Mouse (Mus musculus): Measurements from ENCODE around the gene Arhgap45.

Arhgap45 gene

DNA sequence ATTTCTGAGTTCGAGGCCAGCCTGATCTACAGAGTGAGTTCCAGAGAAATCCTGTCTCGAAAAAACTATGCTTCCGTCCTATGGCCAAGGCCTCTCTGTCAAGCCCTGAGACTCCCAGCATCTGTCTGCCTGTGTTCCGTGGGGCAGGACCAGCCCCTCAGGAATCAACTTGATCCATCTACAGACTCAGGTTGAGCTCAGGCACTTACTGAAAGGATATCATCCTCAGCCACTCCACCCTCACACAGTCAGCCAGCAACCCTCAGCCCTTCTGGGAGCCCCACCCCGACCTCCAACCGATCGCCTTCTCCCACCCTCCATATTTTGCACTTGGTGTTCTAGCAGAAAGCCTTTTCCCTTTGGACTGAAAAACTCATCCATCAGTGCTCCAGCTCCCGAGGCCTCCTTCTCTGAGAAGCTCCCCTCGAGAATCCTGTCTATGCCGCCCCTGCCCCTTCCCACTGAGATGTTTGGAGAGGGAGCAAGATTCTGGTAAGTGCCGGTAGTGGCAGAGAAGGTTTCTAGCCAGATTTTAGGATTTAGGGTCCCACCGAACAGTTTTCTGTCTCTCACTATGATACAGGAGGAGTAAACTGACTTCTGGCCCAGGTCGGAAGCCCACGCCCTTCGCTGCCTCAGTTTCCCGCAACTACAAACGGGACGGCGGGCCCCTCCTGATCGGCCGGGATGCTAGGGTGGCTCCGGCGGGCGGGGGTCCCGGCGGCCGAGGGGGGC lies 28.5 kb upstream of the Arhgap45 start:
- no peak for DNase-seq

DNA sequence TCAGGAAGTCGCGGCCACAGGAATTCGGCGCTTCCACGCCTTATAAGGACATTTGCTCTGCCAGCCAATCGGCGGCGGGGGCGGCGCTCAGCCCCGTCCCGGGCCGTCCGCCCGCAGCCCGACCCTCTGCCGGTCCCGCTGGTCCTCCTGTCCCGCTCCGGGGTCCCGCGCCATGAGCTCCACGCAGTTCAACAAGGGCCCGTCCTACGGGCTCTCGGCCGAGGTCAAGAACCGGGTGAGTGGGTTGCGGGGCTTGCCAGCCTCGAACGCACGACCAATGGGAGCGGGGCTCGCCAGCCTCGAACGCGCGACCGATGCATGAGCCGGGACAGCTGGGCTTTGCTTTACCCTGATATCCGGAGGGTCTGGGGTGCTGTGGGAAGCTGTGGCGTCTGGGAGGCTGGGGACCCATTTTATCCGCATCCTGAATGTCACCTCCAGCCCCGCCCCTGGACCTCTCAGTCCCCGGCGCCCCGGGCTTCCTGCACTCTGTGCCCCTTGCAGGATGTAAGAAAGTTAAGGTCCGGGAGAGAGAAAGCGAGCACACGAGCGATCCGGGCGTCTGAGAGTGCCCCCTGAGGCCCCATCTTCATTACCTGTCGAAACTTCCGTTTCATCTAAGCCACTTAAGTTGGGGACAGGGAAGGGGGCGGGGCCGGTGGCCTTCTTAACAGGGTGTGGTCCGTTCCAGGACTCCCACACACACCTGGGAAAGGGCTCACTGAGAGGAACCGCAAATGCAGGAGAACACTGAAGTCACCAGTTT lies 27.8 kb upstream of the Arhgap45 start, which contains the start of gene Cnn2:
Gene Cnn2 (plus strand): TSS at position 79 of the 766 bp plus-strand sequence.
- DNase-seq, result no peak

DNA sequence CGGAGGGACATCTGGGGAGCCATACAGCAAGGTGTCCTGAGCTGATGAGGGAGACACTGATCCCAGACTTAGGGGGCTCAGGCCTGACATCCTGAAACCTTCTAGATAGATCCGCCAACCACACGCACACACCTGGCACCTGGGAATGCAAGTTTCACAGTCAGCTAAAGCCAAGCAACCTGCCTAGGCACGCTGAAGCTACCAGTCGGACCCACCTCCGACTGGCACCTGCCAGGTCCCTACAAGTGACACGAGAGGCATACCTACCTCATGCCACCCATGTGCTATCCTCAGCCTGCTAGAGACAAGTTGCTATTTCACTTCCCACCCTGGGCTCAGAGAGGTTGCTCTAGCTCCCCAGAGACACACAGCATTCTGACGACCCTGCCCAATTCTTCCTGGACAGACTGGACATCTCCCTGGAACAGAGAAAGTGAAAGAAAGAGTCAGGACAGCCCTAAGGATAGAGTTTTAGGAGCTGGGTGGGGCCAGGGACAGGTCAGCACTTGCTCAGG lies 27.1 kb upstream of the Arhgap45 start:
- DNase-seq, result no peak

GRCm38 (mm10) chr10:79989870-79990269 lies 26.6 kb upstream of the Arhgap45 start:
- DNase-seq, result no peak

GRCm38 (mm10) chr10:79991099-79991498 lies 25.4 kb upstream of the Arhgap45 start:
- no peak for DNase-seq

DNA sequence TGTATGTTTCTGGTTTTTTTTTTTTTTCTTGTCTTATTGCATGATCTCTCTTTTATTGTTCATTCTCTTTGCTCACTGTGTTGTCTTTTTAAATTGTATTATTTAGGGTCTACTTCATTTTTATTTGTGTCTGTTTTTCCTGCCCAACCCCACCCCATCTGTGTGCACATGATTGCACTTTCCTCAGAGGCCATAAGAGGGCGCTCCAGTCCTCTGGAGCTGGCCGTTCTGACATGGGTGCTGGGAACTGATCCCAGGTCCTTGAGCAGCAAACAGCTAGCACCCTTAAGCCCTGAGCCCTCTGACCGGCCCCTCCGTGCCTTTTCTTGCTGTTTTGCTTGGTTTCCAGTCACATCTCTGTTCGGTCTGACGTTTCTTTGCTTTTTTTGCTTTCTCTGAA lies 24.9 kb upstream of the Arhgap45 start:
- no peak for DNase-seq

DNA sequence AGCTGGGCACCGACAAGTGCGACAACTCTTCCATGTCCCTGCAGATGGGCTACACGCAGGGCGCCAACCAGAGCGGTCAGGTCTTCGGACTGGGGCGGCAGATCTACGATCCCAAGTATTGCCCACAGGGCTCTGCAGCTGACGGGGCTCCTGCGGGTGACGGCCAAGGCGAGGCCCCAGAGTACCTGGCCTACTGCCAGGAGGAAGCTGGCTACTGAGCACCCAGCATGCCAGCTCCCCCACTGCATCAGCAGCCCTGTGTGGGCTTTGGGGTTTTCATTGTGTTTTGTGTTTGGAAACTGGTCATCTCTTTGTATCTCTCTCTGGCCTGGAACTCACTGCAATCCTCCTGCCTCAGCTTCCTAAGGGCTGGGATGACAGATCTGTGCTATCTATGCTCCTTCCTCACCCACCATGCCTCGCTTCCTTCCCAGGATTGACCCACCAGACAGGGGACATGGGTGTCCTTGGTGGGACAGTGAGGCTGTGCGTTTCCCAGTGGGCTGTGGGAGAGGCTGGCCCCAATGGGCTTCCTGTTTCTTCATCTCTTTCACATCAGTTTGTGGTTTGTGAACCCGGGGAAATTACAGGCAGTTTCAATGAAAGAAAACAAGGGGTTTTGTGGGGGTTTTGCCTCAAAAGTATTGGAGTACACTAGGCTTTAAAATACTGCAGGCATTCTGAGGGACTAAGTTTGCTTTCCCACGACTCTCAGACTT lies 21.9 kb upstream of the Arhgap45 start:
- no peak for DNase-seq

DNA sequence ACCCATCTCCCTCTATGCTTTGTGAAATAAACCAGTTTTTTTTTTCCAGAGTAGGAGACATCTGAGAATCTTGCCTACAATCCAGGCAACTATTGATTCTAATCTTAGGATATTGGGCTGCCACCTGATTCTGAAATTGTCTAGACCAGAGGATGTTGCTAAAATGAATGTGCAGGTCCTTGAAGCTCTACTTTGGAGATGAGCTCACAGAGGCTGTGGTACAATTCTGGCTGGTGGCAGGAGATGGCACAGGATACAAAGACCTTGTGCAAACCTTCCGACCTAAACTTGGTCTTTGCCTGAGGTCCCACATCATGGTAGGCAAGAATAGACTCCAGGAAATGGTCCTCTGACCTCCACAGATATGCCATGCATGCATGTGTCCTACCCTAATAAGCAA lies 20.8 kb upstream of the Arhgap45 start:
- no peak for DNase-seq

DNA sequence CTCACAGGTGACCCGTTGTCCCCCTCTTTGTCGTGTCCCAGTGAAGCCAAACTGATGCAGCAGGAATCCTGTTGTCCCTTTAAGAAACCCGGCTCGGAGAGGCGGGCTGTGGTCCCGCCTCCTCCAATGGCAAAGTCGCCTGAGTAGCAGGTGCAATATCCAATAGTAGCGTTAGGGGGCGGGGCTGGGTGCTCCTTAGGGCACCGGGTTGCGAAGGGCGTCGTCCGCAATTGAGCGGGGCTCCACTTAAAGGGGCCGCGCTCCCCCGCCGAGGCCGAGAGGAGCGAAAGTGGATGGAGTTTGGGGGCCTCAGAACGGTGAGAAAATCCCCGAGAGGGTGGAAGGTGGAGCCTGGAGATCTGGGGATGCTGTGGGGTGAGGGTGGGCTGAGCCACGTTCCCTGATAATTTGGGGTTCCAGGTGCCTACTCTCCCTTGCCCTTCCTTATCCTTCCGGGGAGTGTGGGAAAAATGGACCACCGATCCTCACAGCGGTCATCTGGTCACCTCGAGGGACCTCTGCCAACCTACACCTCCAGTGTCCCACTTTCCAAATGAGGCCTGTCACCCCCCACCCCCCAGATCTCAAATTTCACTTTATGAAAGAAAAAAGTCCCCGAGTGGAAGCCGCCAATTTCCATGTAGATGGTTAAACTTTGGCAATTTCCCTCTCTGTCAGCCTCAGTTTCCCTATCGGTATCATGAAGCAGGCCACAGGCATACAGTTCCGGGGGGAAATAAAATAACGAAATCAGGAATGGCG lies 20.0 kb upstream of the Arhgap45 start, which contains the start of gene Abca7:
Gene Abca7 (plus strand): TSS at position 223 of the 762 bp plus-strand sequence.
- DNase-seq, result peak; percentile 95

- no peak for DNase-seq
Measured at GRCm38 (mm10) chr10:79997034-79997760, 19.3 kb upstream of the Arhgap45 start.

- DNase-seq, result no peak
Measured at GRCm38 (mm10) chr10:79997819-79998218, 18.6 kb upstream of the Arhgap45 start.

DNA sequence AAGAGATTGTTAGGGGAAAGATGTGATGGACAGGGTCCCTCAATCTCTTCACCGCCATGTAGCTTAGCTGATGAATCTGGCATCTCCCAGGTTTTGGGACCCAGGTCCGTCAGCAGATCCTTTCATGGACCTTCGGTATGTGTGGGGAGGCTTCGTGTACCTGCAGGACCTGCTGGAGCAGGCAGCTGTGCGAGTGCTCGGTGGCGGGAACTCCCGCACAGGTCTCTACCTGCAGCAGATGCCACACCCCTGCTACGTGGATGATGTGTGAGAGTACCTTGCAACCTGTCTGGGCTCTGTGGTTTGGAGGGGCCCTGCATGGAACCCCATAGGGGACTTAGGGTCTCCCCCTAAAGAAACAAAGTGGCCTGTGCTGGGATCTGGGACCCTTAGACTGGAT lies 14.5 kb upstream of the Arhgap45 start:
- DNase-seq, result no peak

DNA sequence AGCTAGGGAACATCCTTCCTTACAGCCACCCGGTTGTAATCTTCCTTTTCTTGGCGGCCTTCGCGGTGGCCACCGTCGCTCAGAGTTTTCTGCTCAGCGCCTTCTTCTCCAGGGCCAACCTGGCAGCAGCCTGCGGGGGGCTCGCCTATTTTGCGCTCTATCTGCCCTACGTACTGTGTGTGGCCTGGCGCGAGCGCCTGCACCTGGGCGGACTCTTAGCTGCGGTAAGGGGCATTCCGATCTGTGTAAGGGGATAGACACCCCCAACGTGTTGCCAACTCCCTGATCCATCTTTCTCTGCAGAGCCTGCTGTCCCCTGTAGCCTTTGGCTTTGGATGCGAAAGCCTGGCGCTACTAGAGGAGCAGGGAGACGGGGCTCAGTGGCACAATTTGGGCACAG lies 13.6 kb upstream of the Arhgap45 start:
- no peak for DNase-seq

DNA sequence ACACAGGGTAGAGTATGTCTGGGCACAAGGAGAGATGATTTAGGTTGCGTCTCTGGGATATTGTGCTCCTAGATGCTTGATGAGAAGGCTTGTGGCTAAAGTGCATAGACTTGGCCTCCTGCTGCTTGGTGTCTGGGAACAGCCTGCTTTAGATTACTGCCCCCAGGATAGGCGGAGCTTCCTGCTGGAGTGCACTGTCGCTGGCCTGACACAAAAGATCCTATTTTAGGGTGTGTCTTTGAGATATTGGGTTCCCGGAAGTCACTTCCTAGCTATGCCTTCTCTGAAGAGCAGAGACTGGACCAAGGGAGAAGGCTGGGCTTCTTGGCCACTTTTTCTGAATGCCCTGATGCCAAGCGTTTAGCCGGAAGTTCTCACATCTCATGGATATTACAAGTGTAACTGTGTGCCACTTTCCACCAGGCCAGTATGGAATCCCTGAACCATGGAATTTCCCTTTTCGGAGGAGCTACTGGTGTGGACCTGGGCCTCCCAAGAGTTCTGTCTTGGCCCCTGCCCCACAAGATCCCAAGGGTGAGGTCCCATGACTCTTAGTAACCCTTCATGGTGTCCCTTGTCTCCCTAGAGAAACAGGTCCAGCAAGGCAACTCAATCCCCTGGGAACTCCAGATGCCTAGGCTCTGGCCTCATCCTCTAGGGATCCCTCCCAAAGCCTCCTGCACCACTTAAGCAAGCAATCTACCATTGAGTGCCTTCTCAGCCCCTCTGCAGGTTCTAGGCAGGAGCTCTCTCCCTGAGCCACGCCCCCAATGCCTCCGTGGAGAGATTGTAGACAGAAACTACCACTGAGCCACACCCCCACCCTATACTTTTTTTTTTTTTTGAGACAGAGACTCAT lies 12.8 kb upstream of the Arhgap45 start:
- DNase-seq, result no peak

DNA sequence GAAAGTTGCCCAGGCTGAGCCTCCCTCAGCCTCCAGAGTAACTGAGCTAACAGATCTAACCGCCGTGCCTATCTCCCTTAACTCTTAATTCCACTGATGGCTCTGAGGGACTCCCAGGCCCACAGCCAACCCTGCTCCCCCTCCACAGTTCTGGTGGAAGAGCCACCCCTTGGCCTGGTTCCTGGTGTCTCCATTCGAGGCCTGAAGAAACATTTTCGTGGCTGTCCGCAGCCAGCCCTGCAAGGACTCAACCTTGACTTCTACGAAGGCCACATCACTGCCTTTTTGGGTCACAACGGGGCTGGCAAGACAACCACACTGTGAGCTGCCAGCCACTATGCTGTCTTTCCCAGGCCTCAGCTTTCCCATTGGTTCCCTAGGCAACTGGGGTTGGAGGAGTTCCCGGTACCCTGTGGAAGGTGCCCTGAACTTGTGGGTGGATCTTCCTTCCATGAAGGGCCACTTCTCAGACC lies 12.2 kb upstream of the Arhgap45 start:
- DNase-seq, result no peak

- no peak for DNase-seq
Measured at GRCm38 (mm10) chr10:80011740-80012139, 4.7 kb upstream of the Arhgap45 start.

DNA sequence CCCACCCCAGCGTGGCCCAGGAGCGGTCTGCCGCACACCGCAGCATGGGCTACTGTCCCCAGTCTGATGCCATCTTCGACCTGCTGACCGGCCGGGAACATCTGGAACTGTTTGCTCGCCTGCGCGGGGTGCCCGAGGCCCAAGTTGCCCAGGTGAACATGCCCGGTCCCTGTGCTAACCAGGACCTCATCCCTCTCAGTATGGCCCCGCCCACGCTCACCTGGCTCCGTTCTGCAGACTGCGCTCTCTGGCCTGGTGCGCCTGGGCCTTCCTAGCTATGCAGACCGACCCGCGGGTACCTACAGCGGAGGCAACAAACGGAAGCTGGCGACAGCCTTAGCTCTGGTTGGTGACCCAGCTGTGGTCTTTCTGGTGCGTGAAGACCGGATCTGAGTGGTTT lies 2.8 kb upstream of the Arhgap45 start:
- no peak for DNase-seq

DNA sequence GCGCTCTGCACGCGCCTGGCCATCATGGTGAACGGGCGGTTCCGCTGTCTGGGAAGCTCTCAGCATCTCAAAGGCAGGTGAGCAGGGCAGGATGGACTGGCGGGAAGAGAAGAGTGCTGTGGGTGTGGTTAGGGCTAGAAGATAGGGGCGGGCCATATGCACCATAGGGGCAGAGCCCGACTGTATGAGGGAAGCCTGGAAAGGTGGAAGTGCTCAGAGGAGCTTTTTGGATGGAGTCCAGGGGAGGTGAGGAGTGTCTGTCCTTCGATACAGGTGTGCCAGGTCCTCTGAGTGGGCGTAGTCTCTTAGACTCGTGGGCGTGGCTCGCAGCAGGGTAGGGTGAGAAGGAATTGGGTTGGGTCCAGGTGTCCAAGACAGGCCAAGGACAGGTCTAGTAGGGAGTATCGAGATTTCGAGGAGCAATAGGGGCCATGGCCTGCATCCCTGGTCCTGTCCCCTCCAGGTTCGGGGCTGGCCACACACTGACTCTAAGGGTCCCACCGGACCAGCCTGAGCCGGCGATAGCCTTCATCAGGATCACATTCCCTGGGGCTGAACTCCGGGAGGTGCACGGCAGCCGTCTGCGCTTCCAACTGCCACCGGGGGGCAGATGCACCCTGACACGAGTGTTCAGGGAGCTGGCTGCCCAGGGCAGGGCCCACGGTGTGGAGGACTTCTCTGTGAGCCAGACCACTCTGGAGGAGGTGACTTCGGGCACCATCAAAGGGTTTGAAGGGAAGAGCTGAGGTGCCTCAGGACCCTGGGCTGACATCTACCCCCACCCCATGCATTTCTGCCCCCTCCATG lies 1.8 kb upstream of the Arhgap45 start:
- DNase-seq, result no peak

DNA sequence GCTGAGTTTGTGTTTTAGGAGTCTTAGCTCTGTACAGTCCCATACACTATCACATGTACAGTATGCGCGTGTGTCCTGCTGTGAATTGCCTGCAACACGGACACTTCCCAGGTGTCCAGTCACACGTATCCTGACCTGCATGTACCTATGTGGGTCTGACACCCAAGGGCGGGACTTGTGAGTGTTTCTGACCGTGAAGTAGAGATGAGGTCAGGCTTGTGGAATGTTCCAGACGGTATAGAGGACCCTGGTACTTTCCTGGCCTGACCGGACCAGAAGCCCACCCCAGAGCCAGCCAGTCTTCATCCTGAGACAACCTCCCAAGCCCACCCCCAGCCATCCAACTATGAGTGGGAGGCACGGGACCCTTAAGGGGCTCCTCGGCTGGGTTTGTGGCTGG lies 870 bp upstream of the Arhgap45 start:
- DNase-seq, result no peak

DNA sequence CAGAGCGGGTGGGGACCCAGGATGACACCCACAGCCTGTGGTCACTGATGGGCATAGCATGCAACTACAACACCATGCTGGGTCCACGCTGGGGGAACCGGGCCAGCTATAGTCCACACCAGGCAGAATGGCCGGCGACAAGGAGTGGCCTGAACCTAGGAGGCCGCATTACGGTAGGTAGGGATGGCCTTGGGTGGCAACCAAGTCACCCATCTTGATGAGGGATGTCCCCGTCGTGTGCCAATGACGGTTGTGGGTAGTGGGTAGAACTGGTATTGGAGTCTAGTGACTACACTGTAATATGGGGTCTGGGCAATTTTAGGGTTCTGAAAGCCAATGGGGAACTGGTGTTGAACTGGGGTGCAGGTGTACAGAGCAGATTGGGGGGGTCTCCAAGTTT lies 478 bp downstream of the Arhgap45 start:
- no peak for DNase-seq

Measured in layer of hippocampus, adult 9-11 months (tissue).